Mouse (Mus musculus) liver, embryonic 14.5 days (tissue): Measurements from ENCODE around the gene Ric8b.

Experiments
- CTCF ChIP-seq: IDR thresholded peaks from 2 replicates; pipeline ENCODE4 v1.5.1; 2016; ENCODE audit warnings: antibody characterized with exemption, low read depth, control low read depth
- EP300 ChIP-seq: IDR thresholded peaks from 2 replicates; pipeline ENCODE4 v1.6.1; 2016; ENCODE audit warnings: antibody characterized with exemption, low read depth

DNA sequence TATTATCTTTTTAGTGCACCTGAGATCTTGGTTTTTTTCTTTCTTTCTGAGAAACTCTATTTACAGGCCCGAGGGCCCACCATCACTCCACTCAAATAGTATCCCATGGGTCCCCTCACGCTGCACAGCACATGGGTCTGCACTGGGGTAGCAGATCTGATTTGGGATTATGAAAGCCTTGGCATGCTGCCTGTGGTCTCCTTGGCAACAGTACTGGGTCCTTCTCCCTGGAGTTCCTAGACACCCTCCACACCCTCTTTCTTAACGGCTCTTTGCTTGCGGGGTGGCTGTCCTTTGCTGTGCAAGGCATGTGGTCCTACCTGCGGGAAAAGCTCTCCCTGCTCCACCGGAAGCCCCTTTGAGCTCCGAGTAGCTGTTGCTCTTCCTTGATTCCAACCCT lies 14.1 kb upstream of the Ric8b start:
- TF ChIP-seq CTCF (no peak), EP300 (no peak)
